Mouse (Mus musculus) megakaryocyte progenitor cell, adult 5-6 weeks (primary cell): ENCODE measurements around the gene Olfr613. TPM values are rescaled to one million over a fixed set of nuclear protein-coding genes. Genes with fewer than 3 reads are reported as not detected.
"Not testable (repeated sequence)": the region's sequence is repeated elsewhere in the genome, so short reads cannot be mapped to it uniquely, and the experiment has no call there.

Source experiments
- ATAC-seq: replicated peaks from 2 replicates; pipeline ENCODE4 v1.8.0; 2016; ENCODE audit warnings: mild to moderate bottlenecking, moderate TSS enrichment, inconsistent platforms; ENCODE audit not compliant: poor library complexity
- total RNA-seq, 2 experiments: library from RNA; stranded (forward) in 1 of 2; stranded (reverse) in 1 of 2; fragments of 157-497, 149-512 nt in 1 of 2; fragments of 200-1000 nt in 1 of 2; gene quantifications; 2 replicates each; pipeline versions ENCODE4 v1.2.3 to v1.2.4; 2015 to 2017

The Olfr613 gene
- total RNA-seq (2015) (not detected in 2 replicates), total RNA-seq (2017) (not detected in 2 replicates)

GRCm38 (mm10) chr7:103547774-103548173 is at the start of gene Olfr613:
TSS of gene Olfr613 (plus strand) at chr7:103548074.
- no peak for ATAC-seq

- ATAC-seq: no peak
These were observed 35.9 kb upstream of the Olfr613 start, which contains the start of gene Olfr610 for GRCm38 (mm10) chr7:103512022-103512421. TSS of gene Olfr610 (minus strand) at chr7:103512122.

GRCm38 (mm10) chr7:103520746-103521145 is 27.1 kb upstream of the Olfr613 start, which contains the start of gene Olfr611:
TSS of gene Olfr611 (minus strand) at chr7:103520846.
- not testable (repeated sequence) for ATAC-seq

- not testable (repeated sequence) for ATAC-seq
These were observed 5.3 kb upstream of the Olfr613 start, which contains the start of gene Olfr612 for GRCm38 (mm10) chr7:103542617-103543016. TSS of gene Olfr612 (minus strand) at chr7:103542717.

GRCm38 (mm10) chr7:103555779-103556178 is 7.9 kb downstream of the Olfr613 start, which contains the start of gene Olfr615:
TSS of gene Olfr615 (plus strand) at chr7:103556079.
- ATAC-seq: no peak

GRCm38 (mm10) chr7:103569043-103569442 is 21.2 kb downstream of the Olfr613 start, which contains the start of gene Olfr616:
TSS of gene Olfr616 (minus strand) at chr7:103569143.
- no peak for ATAC-seq

- no peak for ATAC-seq
These were observed 24.9 kb downstream of the Olfr613 start, which contains the start of gene Olfr617 for GRCm38 (mm10) chr7:103572761-103573160. TSS of gene Olfr617 (plus strand) at chr7:103573061.

GRCm38 (mm10) chr7:103589803-103590202 is 41.9 kb downstream of the Olfr613 start, which contains the start of gene Olfr618:
TSS of gene Olfr618 (plus strand) at chr7:103590103.
- no peak for ATAC-seq

- ATAC-seq: no peak
These were observed 52.4 kb downstream of the Olfr613 start, which contains the start of gene Olfr619 for GRCm38 (mm10) chr7:103600275-103600674. TSS of gene Olfr619 (plus strand) at chr7:103600575.

Other genes with a start within 250 kb of the Olfr613 start
Only the 30 nearest of the 33 such genes appear.
- gene Olfr598, start 224.5 kb upstream of the Olfr613 start, total RNA-seq (2015): not detected in 2 replicates
- gene Olfr598, start 224.5 kb upstream of the Olfr613 start, total RNA-seq (2017): not detected in 2 replicates
- gene Olfr599, start 212.2 kb upstream of the Olfr613 start, total RNA-seq (2015): not detected in 2 replicates
- not detected in 2 replicates for gene Olfr599, start 212.2 kb upstream of the Olfr613 start, total RNA-seq (2017)
- not detected in 2 replicates for gene Olfr600, start 198.4 kb upstream of the Olfr613 start, total RNA-seq (2015)
- gene Olfr600, start 198.4 kb upstream of the Olfr613 start, total RNA-seq (2017): not detected in 2 replicates
- not detected in 2 replicates for gene Olfr601, start 185.4 kb upstream of the Olfr613 start, total RNA-seq (2015)
- not detected in 2 replicates for gene Olfr601, start 185.4 kb upstream of the Olfr613 start, total RNA-seq (2017)
- not detected in 2 replicates for gene Olfr603, start 161.9 kb upstream of the Olfr613 start, total RNA-seq (2015)
- not detected in 2 replicates for gene Olfr603, start 161.9 kb upstream of the Olfr613 start, total RNA-seq (2017)
- gene Usp17lc, start 133.0 kb upstream of the Olfr613 start, total RNA-seq (2015): not detected in 2 replicates
- gene Usp17lc, start 133.0 kb upstream of the Olfr613 start, total RNA-seq (2017): not detected in 2 replicates
- not detected in 2 replicates for gene Olfr605, start 102.6 kb upstream of the Olfr613 start, total RNA-seq (2015)
- not detected in 2 replicates for gene Olfr605, start 102.6 kb upstream of the Olfr613 start, total RNA-seq (2017)
- not detected in 2 replicates for gene Olfr606, start 99.0 kb upstream of the Olfr613 start, total RNA-seq (2015)
- gene Olfr606, start 99.0 kb upstream of the Olfr613 start, total RNA-seq (2017): not detected in 2 replicates
- not detected in 2 replicates for gene Olfr607, start 83.9 kb upstream of the Olfr613 start, total RNA-seq (2015)
- not detected in 2 replicates for gene Olfr607, start 83.9 kb upstream of the Olfr613 start, total RNA-seq (2017)
- not detected in 2 replicates for gene Olfr608, start 78.2 kb upstream of the Olfr613 start, total RNA-seq (2015)
- gene Olfr608, start 78.2 kb upstream of the Olfr613 start, total RNA-seq (2017): not detected in 2 replicates
- gene Olfr609, start 50.0 kb upstream of the Olfr613 start, total RNA-seq (2015): not detected in 2 replicates
- not detected in 2 replicates for gene Olfr609, start 50.0 kb upstream of the Olfr613 start, total RNA-seq (2017)
- not detected in 2 replicates for gene Olfr610, start 36.0 kb upstream of the Olfr613 start, total RNA-seq (2015)
- not detected in 2 replicates for gene Olfr610, start 36.0 kb upstream of the Olfr613 start, total RNA-seq (2017)
- gene Olfr611, start 27.2 kb upstream of the Olfr613 start, total RNA-seq (2015): not detected in 2 replicates
- gene Olfr611, start 27.2 kb upstream of the Olfr613 start, total RNA-seq (2017): not detected in 2 replicates
- not detected in 2 replicates for gene Olfr612, start 5.4 kb upstream of the Olfr613 start, total RNA-seq (2015)
- gene Olfr612, start 5.4 kb upstream of the Olfr613 start, total RNA-seq (2017): not detected in 2 replicates
- gene Olfr615, start 8.0 kb downstream of the Olfr613 start, total RNA-seq (2015): not detected in 2 replicates
- gene Olfr615, start 8.0 kb downstream of the Olfr613 start, total RNA-seq (2017): not detected in 2 replicates
- not detected in 2 replicates for gene Olfr616, start 21.1 kb downstream of the Olfr613 start, total RNA-seq (2015)
- gene Olfr616, start 21.1 kb downstream of the Olfr613 start, total RNA-seq (2017): not detected in 2 replicates
- not detected in 2 replicates for gene Olfr617, start 25.0 kb downstream of the Olfr613 start, total RNA-seq (2015)
- gene Olfr617, start 25.0 kb downstream of the Olfr613 start, total RNA-seq (2017): not detected in 2 replicates
- gene Olfr618, start 42.0 kb downstream of the Olfr613 start, total RNA-seq (2015): not detected in 2 replicates
- gene Olfr618, start 42.0 kb downstream of the Olfr613 start, total RNA-seq (2017): not detected in 2 replicates
- gene Olfr619, start 52.5 kb downstream of the Olfr613 start, total RNA-seq (2015): not detected in 2 replicates
- not detected in 2 replicates for gene Olfr619, start 52.5 kb downstream of the Olfr613 start, total RNA-seq (2017)
- gene Olfr620, start 64.5 kb downstream of the Olfr613 start, total RNA-seq (2015): not detected in 2 replicates
- gene Olfr620, start 64.5 kb downstream of the Olfr613 start, total RNA-seq (2017): not detected in 2 replicates
- not detected in 2 replicates for gene Olfr622, start 94.6 kb downstream of the Olfr613 start, total RNA-seq (2015)
- gene Olfr622, start 94.6 kb downstream of the Olfr613 start, total RNA-seq (2017): not detected in 2 replicates
- gene Olfr623, start 115.6 kb downstream of the Olfr613 start, total RNA-seq (2015): not detected in 2 replicates
- not detected in 2 replicates for gene Olfr623, start 115.6 kb downstream of the Olfr613 start, total RNA-seq (2017)
- 0.02 TPM in 1 of 2 replicates, not detected in the other for gene Olfr624, start 123.1 kb downstream of the Olfr613 start, total RNA-seq (2015)
- gene Olfr624, start 123.1 kb downstream of the Olfr613 start, total RNA-seq (2017): 0.12 TPM in 1 of 2 replicates, not detected in the other
- gene Olfr625-ps1, start 134.6 kb downstream of the Olfr613 start, total RNA-seq (2015): not detected in 2 replicates
- gene Olfr625-ps1, start 134.6 kb downstream of the Olfr613 start, total RNA-seq (2017): not detected in 2 replicates
- gene Olfr243, start 166.6 kb downstream of the Olfr613 start, total RNA-seq (2015): not detected in 2 replicates
- gene Olfr243, start 166.6 kb downstream of the Olfr613 start, total RNA-seq (2017): not detected in 2 replicates
- not detected in 2 replicates for gene Olfr628, start 182.3 kb downstream of the Olfr613 start, total RNA-seq (2015)
- not detected in 2 replicates for gene Olfr628, start 182.3 kb downstream of the Olfr613 start, total RNA-seq (2017)
- gene Olfr629, start 196.9 kb downstream of the Olfr613 start, total RNA-seq (2015): not detected in 2 replicates
- not detected in 2 replicates for gene Olfr629, start 196.9 kb downstream of the Olfr613 start, total RNA-seq (2017)
- gene Olfr630, start 209.3 kb downstream of the Olfr613 start, total RNA-seq (2015): not detected in 2 replicates
- gene Olfr630, start 209.3 kb downstream of the Olfr613 start, total RNA-seq (2017): not detected in 2 replicates
- gene Olfr69, start 223.5 kb downstream of the Olfr613 start, total RNA-seq (2015): not detected in 2 replicates
- gene Olfr69, start 223.5 kb downstream of the Olfr613 start, total RNA-seq (2017): not detected in 2 replicates
- not detected in 2 replicates for gene Olfr68, start 231.6 kb downstream of the Olfr613 start, total RNA-seq (2015)
- gene Olfr68, start 231.6 kb downstream of the Olfr613 start, total RNA-seq (2017): not detected in 2 replicates